Comparison of ENCODE assay signal across 9 mouse cellular contexts in genomic region chr11:120629341-120629730, GRCm38 (mm10). TPM values are rescaled to one million over a fixed set of nuclear protein-coding genes. Genes with fewer than 3 reads are reported as not detected.
A peak's percentile ranks its signal among the peaks of the same experiment; 100 is the strongest.
DNase-seq lines count a peak whose midpoint lies in the region; ATAC-seq and TF ChIP-seq lines count a peak whose summit lies in the region.
"Had no signal": no experiment of that assay in that cellular context is flagged by ENCODE, and none has a peak within 500 bp of the region (broad histone marks: within the 10 kb centered on the region; RNA-seq: fewer than 3 reads in every experiment).

No protein-coding gene starts in this region.

- H3K4me1 ChIP-seq in midbrain, embryonic 13.5 days (replicated peaks): peaks cover 42% of the 10 kb centered on the region
- peaks cover 35% of the 10 kb centered on the region for H3K4me1 ChIP-seq in midbrain, embryonic 16.5 days (ENCODE audit: control insufficient read depth, insufficient read depth, low read length)
- peaks cover 16% of the 10 kb centered on the region for H3K4me1 ChIP-seq in cortical plate, adult 2 months (ENCODE audit: control insufficient read depth, insufficient read depth, low read length)
- peaks cover 45% of the 10 kb centered on the region for H3K4me1 ChIP-seq in stomach, embryonic 16.5 days (ENCODE audit: control insufficient read depth, insufficient read depth, low read length)

- intact Hi-C loops in left cerebral cortex, postnatal 4 days (cut with DNase I): loop anchor here (10.0 kb wide), 1 partner anchor 85 kb away; the partner anchor contains the start of genes Cenpx and Lrrc45

- H3K36me3 ChIP-seq in midbrain, embryonic 13.5 days: peaks cover 30% of the 10 kb centered on the region
- H3K36me3 ChIP-seq in midbrain, embryonic 16.5 days (ENCODE audit: control insufficient read depth, insufficient read depth, low read length): peaks cover 6% of the 10 kb centered on the region
- H3K36me3 ChIP-seq in stomach, embryonic 16.5 days (ENCODE audit: control insufficient read depth, insufficient read depth, low read length): peaks cover 5% of the 10 kb centered on the region; the same call in 1 of the 2 replicates

- no peaks in the 10 kb centered on the region for H3K9me3 ChIP-seq in midbrain, embryonic 13.5 days
- no peaks in the 10 kb centered on the region for H3K9me3 ChIP-seq in midbrain, embryonic 16.5 days (replicated peaks; ENCODE audit: control insufficient read depth, low read length, poor library complexity, severe bottlenecking)
- no peaks in the 10 kb centered on the region for H3K9me3 ChIP-seq in stomach, embryonic 16.5 days (replicated peaks; ENCODE audit: control insufficient read depth, low read length)
- H3K9me3 ChIP-seq: embryonic facial prominence, embryonic 12.5 days had no signal

- WGBS in midbrain, embryonic 13.5 days: 72% methylated on average over 23 of the region's 23 CpGs
- WGBS in midbrain, embryonic 16.5 days: 71% methylated on average over 23 of the region's 23 CpGs
- 71% methylated on average over 23 of the region's 23 CpGs for WGBS in stomach, embryonic 16.5 days

- H3K4me3 ChIP-seq in midbrain, embryonic 13.5 days (replicated peaks): no peak overlapping the region
- no peak overlapping the region for H3K4me3 ChIP-seq in midbrain, embryonic 16.5 days (ENCODE audit: low read depth, low read length)
- H3K4me3 ChIP-seq in cortical plate, adult 2 months (ENCODE audit: insufficient read depth, low read length): peak overlapping the region; percentile 23; the same call in 1 of the 2 replicates
- H3K4me3 ChIP-seq in stomach, embryonic 16.5 days (replicated peaks; ENCODE audit: low read length): peak overlapping the region; percentile 32

- TF ChIP-seq CTCF in cortical plate, adult 2 months (IDR thresholded peaks at IDR 0.05; ENCODE audit: extremely low read depth, insufficient read depth, low read length): no peak

- no peak overlapping the region for H3K4me2 ChIP-seq in midbrain, embryonic 13.5 days (replicated peaks)
- H3K4me2 ChIP-seq in midbrain, embryonic 16.5 days (ENCODE audit: low read length): no peak overlapping the region
- peak overlapping the region; percentile 42 for H3K4me2 ChIP-seq in stomach, embryonic 16.5 days (ENCODE audit: low read depth, low read length)

- H3K9ac ChIP-seq in midbrain, embryonic 13.5 days (replicated peaks): peak overlapping the region; percentile 57; the same call in 1 of the 2 replicates
- no peak overlapping the region for H3K9ac ChIP-seq in midbrain, embryonic 16.5 days (ENCODE audit: low read depth, low read length)
- H3K9ac ChIP-seq in stomach, embryonic 16.5 days (ENCODE audit: low read length): peak overlapping the region; percentile 67

- no peaks in the 10 kb centered on the region for H3K27me3 ChIP-seq in midbrain, embryonic 13.5 days
- no peaks in the 10 kb centered on the region for H3K27me3 ChIP-seq in midbrain, embryonic 16.5 days (ENCODE audit: control insufficient read depth, insufficient read depth, low read depth, low read length)
- H3K27me3 ChIP-seq in stomach, embryonic 16.5 days (ENCODE audit: control insufficient read depth, insufficient read depth, low read length): no peaks in the 10 kb centered on the region
- H3K27me3 ChIP-seq: embryonic facial prominence, embryonic 12.5 days had no signal

- no peak overlapping the region for H3K27ac ChIP-seq in midbrain, embryonic 13.5 days
- no peak overlapping the region for H3K27ac ChIP-seq in midbrain, embryonic 16.5 days (ENCODE audit: low read length)
- H3K27ac ChIP-seq in cortical plate, adult 2 months (ENCODE audit: insufficient read depth, low read length): peak overlapping the region; percentile 86
- H3K27ac ChIP-seq in stomach, embryonic 16.5 days (ENCODE audit: low read length): peak overlapping the region; percentile 96

- TF ChIP-seq POLR2A in cortical plate, adult 2 months (IDR thresholded peaks at IDR 0.05; ENCODE audit: extremely low read depth, insufficient read depth, low read length): 0 out of 2 replicates have a peak, but pooled peaks have one; percentile 36

- DNase-seq in kidney, adult 18-20 months: peak; percentile 75
- peak; percentile 41 for DNase-seq in lung, postnatal 10 days
- no peak for DNase-seq in right cerebral cortex, adult 2 months (ENCODE audit: low spot score in 2 of 2)
- no peak for DNase-seq in left cerebral cortex, postnatal 4 days

- no peak for ATAC-seq in midbrain, embryonic 13.5 days
- ATAC-seq in midbrain, embryonic 16.5 days: no peak
- ATAC-seq in stomach, embryonic 16.5 days (ENCODE audit: insufficient read depth, low FRiP score): no peak

RNA-seq across cellular contexts. Expression of gene Mafg, which starts 4.1 kb away (rescaled TPM):
- polyA plus RNA-seq in midbrain, embryonic 13.5 days (2015; fragmentation: Nextera tagmentation; extraction: Ambion mirVana): 24.4 and 31.2 TPM in 2 replicates
- 37.5 and 39.1 TPM in 2 replicates for polyA plus RNA-seq in midbrain, embryonic 16.5 days (2015; fragmentation: Nextera tagmentation; extraction: Ambion mirVana)
- polyA plus RNA-seq in cortical plate, adult 2 months (2012; rRNA removed): 83.7 and 83.9 TPM in 2 replicates
- 19.5 and 22.1 TPM in 2 replicates for polyA plus RNA-seq in stomach, embryonic 16.5 days (2015; fragmentation: Nextera tagmentation; extraction: Ambion mirVana)
- 10 to 100 TPM; 83.3 to 85.8 TPM for total RNA-seq in left cerebral cortex, postnatal 4 days (2021)

RNA-seq across cellular contexts. Expression of gene Sirt7, which starts 4.3 kb away (rescaled TPM):
- 42.7 and 51.3 TPM in 2 replicates for polyA plus RNA-seq in midbrain, embryonic 13.5 days (2015; fragmentation: Nextera tagmentation; extraction: Ambion mirVana)
- 39.3 and 46.2 TPM in 2 replicates for polyA plus RNA-seq in midbrain, embryonic 16.5 days (2015; fragmentation: Nextera tagmentation; extraction: Ambion mirVana)
- 98.2 and 105 TPM in 2 replicates for polyA plus RNA-seq in cortical plate, adult 2 months (2012; rRNA removed)
- 36.6 and 37.7 TPM in 2 replicates for polyA plus RNA-seq in stomach, embryonic 16.5 days (2015; fragmentation: Nextera tagmentation; extraction: Ambion mirVana)
- total RNA-seq in left cerebral cortex, postnatal 4 days (2021): 10 to 100 TPM; 37.5 to 38.0 TPM

RNA-seq across cellular contexts. Expression of gene Pcyt2, which starts 11.6 kb away (rescaled TPM):
- polyA plus RNA-seq in midbrain, embryonic 13.5 days (2015; fragmentation: Nextera tagmentation; extraction: Ambion mirVana): 167 TPM in 2 replicates
- polyA plus RNA-seq in midbrain, embryonic 16.5 days (2015; fragmentation: Nextera tagmentation; extraction: Ambion mirVana): 218 and 239 TPM in 2 replicates
- polyA plus RNA-seq in cortical plate, adult 2 months (2012; rRNA removed): 281 and 289 TPM in 2 replicates
- polyA plus RNA-seq in stomach, embryonic 16.5 days (2015; fragmentation: Nextera tagmentation; extraction: Ambion mirVana): 185 and 197 TPM in 2 replicates
- total RNA-seq in left cerebral cortex, postnatal 4 days (2021): 100 to 1,000 TPM; 144 to 168 TPM

RNA-seq across cellular contexts. Expression of gene Pycr1, which starts 14.2 kb away (rescaled TPM):
- 23.2 and 25.0 TPM in 2 replicates for polyA plus RNA-seq in midbrain, embryonic 13.5 days (2015; fragmentation: Nextera tagmentation; extraction: Ambion mirVana)
- 18.1 TPM in 2 replicates for polyA plus RNA-seq in midbrain, embryonic 16.5 days (2015; fragmentation: Nextera tagmentation; extraction: Ambion mirVana)
- 2.2 and 3.6 TPM in 2 replicates for polyA plus RNA-seq in cortical plate, adult 2 months (2012; rRNA removed)
- polyA plus RNA-seq in stomach, embryonic 16.5 days (2015; fragmentation: Nextera tagmentation; extraction: Ambion mirVana): 37.8 and 38.0 TPM in 2 replicates
- 1 to 10 TPM; 6.1 to 8.3 TPM for total RNA-seq in left cerebral cortex, postnatal 4 days (2021)

RNA-seq across cellular contexts. Expression of gene Myadml2, which starts 18.6 kb away (rescaled TPM):
- polyA plus RNA-seq in midbrain, embryonic 13.5 days (2015; fragmentation: Nextera tagmentation; extraction: Ambion mirVana): 0.78 and 0.84 TPM in 2 replicates
- 1.1 TPM in 2 replicates for polyA plus RNA-seq in midbrain, embryonic 16.5 days (2015; fragmentation: Nextera tagmentation; extraction: Ambion mirVana)
- polyA plus RNA-seq in cortical plate, adult 2 months (2012; rRNA removed): 3.4 and 3.6 TPM in 2 replicates
- 1.4 TPM in 1 of 2 replicates, not detected in the other for polyA plus RNA-seq in stomach, embryonic 16.5 days (2015; fragmentation: Nextera tagmentation; extraction: Ambion mirVana)
- 1 to 10 TPM; 1.0 to 2.9 TPM for total RNA-seq in left cerebral cortex, postnatal 4 days (2021)
- polyA plus RNA-seq: embryonic facial prominence, embryonic 12.5 days had no signal

Comparison
In these comparisons a context has a peak if more than half of its experiments do, and no peak if none do; other contexts are left out.
1. H3K27ac ChIP-seq: peak in cortical plate, adult 2 months (single experiment) and stomach, embryonic 16.5 days (single experiment); none in midbrain, embryonic 13.5 days (single experiment) and midbrain, embryonic 16.5 days (single experiment).
2. H3K4me3 ChIP-seq: peak in cortical plate, adult 2 months (single experiment) and stomach, embryonic 16.5 days (single experiment); none in midbrain, embryonic 13.5 days (single experiment) and midbrain, embryonic 16.5 days (single experiment).
3. DNase-seq: peak in kidney, adult 18-20 months (single experiment) and lung, postnatal 10 days (single experiment); none in right cerebral cortex, adult 2 months (0 of 2) and left cerebral cortex, postnatal 4 days (single experiment).